ENCODE assay signal across 9 mouse cellular contexts in genomic region chr9:30438505-30438904, GRCm38 (mm10). TPM values are rescaled to one million over a fixed set of nuclear protein-coding genes. Genes with fewer than 3 reads are reported as not detected.
DNase-seq lines count a peak whose midpoint lies in the region; ATAC-seq and TF ChIP-seq lines count a peak whose summit lies in the region.
"Had no signal": no experiment of that assay in that cellular context is flagged by ENCODE, and none has a peak within 500 bp of the region (broad histone marks: within the 10 kb centered on the region; RNA-seq: fewer than 3 reads in every experiment).

No protein-coding gene starts in this region.

- no peak overlapping the region for H3K4me3 ChIP-seq in E14TG2a.4 (replicated peaks; ENCODE audit: low read length)
- H3K4me3 ChIP-seq in hindbrain, embryonic 13.5 days, result no peak overlapping the region
- H3K4me3 ChIP-seq: erythroblast, embryonic 14.5 days had no signal

- 69% methylated on average over 3 of the region's 3 CpGs for WGBS in hindbrain, embryonic 13.5 days

- DNase-seq in heart, postnatal 14 days, result peak; percentile 34 to 60
- no peak for DNase-seq in heart, adult 9 months (ENCODE audit: low spot score in 2 of 2)
- peak; percentile 36 for DNase-seq in A20 (ENCODE audit: low read depth, low spot score)
- DNase-seq in fibroblast of lung, adult 2 months (ENCODE audit: low read depth), result peak; percentile 18
- DNase-seq in lung, postnatal 10 days, result peak; percentile 71
- no peak for DNase-seq in ovary, adult 18-20 months (ENCODE audit: low spot score)

- TF ChIP-seq CTCF in E14TG2a.4 (conservative IDR thresholded peaks at IDR 0.05; ENCODE audit: low read length), result peak; percentile 72

- peaks cover 62% of the 10 kb centered on the region for H3K36me3 ChIP-seq in E14TG2a.4 (ENCODE audit: insufficient read depth, low read length)
- peaks cover 85% of the 10 kb centered on the region for H3K36me3 ChIP-seq in hindbrain, embryonic 13.5 days

- no peak overlapping the region for H3K4me2 ChIP-seq in hindbrain, embryonic 13.5 days

- H3K4me1 ChIP-seq in E14TG2a.4 (replicated peaks; ENCODE audit: low read depth, low read length), result no peaks in the 10 kb centered on the region
- H3K4me1 ChIP-seq in hindbrain, embryonic 13.5 days (replicated peaks), result no peaks in the 10 kb centered on the region

- no peaks in the 10 kb centered on the region for H3K9me3 ChIP-seq in E14TG2a.4 (ENCODE audit: low read length)
- no peaks in the 10 kb centered on the region for H3K9me3 ChIP-seq in hindbrain, embryonic 13.5 days

- no peaks in the 10 kb centered on the region for H3K27me3 ChIP-seq in E14TG2a.4 (ENCODE audit: insufficient read depth, low read length)
- no peaks in the 10 kb centered on the region for H3K27me3 ChIP-seq in hindbrain, embryonic 13.5 days

- no peak overlapping the region for H3K9ac ChIP-seq in hindbrain, embryonic 13.5 days

- ATAC-seq in hindbrain, embryonic 13.5 days (ENCODE audit: low FRiP score), result no peak

- intact Hi-C loops in heart, postnatal 14 days (cut with DNase I), result loop anchor here (2.0 kb wide), 1 partner anchor 502 kb away; no protein-coding TSS in a partner anchor

- H3K27ac ChIP-seq in hindbrain, embryonic 13.5 days, result no peak overlapping the region

RNA-seq across cellular contexts. Expression of gene Snx19, which starts 11.6 kb away (rescaled TPM):
- total RNA-seq in heart, postnatal 14 days (2021), result 10 to 100 TPM; 24.6 to 26.9 TPM
- 22.5 and 25.0 TPM in 2 replicates for polyA plus RNA-seq in hindbrain, embryonic 13.5 days (2015; fragmentation: Nextera tagmentation; extraction: Ambion mirVana)

Comparison
In these comparisons a context has a peak if more than half of its experiments do, and no peak if none do; other contexts are left out.
1. DNase-seq: peak in heart, postnatal 14 days (2 of 2), A20 (single experiment), fibroblast of lung, adult 2 months (single experiment) and lung, postnatal 10 days (single experiment); none in heart, adult 9 months (0 of 2) and ovary, adult 18-20 months (single experiment).